Mouse (Mus musculus): Measurements from ENCODE around the gene Gja8.

DNA sequence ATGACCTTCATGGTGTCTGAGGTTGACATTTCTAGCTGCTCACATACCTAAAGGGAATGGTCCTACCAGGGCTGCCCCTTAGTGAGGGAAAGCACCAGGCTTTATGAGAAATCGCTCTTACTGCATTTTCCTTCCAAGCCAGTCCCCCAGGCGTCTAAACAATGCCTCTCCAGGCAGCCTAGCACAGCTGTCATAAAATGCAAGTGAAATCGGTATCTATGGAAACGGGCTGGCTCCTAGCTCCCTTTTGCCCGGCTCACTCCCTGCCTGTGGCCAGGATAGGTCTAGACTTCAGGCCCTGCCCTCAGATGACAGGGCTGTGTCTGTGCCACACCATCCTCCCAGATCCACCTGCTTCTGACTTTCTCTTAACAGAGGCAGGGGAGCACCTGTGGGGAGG, 11.8 kb upstream of the Gja8 start:
- no peak for TF ChIP-seq CTCF (IDR thresholded peaks at IDR 0.05; ENCODE audit: borderline replicate concordance, extremely low read depth, insufficient read depth, insufficient read length)
- no peak for TF ChIP-seq POLR2A (IDR thresholded peaks at IDR 0.05; ENCODE audit: borderline replicate concordance, extremely low read depth, insufficient read depth, insufficient read length, poor library complexity, severe bottlenecking)
